Mouse (Mus musculus): Measurements from ENCODE around the gene 9330182L06Rik. TPM values are rescaled to one million over a fixed set of nuclear protein-coding genes. Genes with fewer than 3 reads are reported as not detected.

The 9330182L06Rik gene
- polyA plus RNA-seq, 1 experiment = 4.5 TPM

GRCm38 (mm10) chr5:9511027-9511426, 245.1 kb downstream of the 9330182L06Rik start:
- no peak for TF ChIP-seq POLR2A (IDR thresholded peaks at IDR 0.05; ENCODE audit: insufficient read depth, low read length)
- no peak for TF ChIP-seq EP300 (IDR thresholded peaks at IDR 0.05; ENCODE audit: insufficient read depth, low read depth, low read length)
- TF ChIP-seq CTCF (IDR thresholded peaks at IDR 0.05; ENCODE audit: low read depth, low read length) = no peak
- no peak overlapping the region for H3K4me3 ChIP-seq (ENCODE audit: low read depth, low read length)
- H3K9me3 ChIP-seq (replicated peaks; ENCODE audit: control insufficient read depth, insufficient read depth, low read length, poor library complexity, severe bottlenecking) = no peaks in the 10 kb centered on the region
- H3K27me3 ChIP-seq (ENCODE audit: control insufficient read depth, insufficient read depth, low read length, poor library complexity, severe bottlenecking) = no peaks in the 10 kb centered on the region
- H3K36me3 ChIP-seq (ENCODE audit: control insufficient read depth, insufficient read depth, low read length, poor library complexity, severe bottlenecking) = no peaks in the 10 kb centered on the region
- H3K9ac ChIP-seq (ENCODE audit: low read depth, poor library complexity, severe bottlenecking) = no peak overlapping the region
- H3K27ac ChIP-seq (ENCODE audit: insufficient read depth, low read length) = no peak overlapping the region
- H3K4me1 ChIP-seq (ENCODE audit: control insufficient read depth, insufficient read depth, low read length) = no peaks in the 10 kb centered on the region

GRCm38 (mm10) chr5:9525507-9525906, 259.6 kb downstream of the 9330182L06Rik start:
- no peaks in the 10 kb centered on the region for H3K36me3 ChIP-seq (ENCODE audit: control insufficient read depth, insufficient read depth, low read length, poor library complexity, severe bottlenecking)
- H3K9me3 ChIP-seq (replicated peaks; ENCODE audit: control insufficient read depth, insufficient read depth, low read length, poor library complexity, severe bottlenecking) = no peaks in the 10 kb centered on the region
- no peak for TF ChIP-seq CTCF (IDR thresholded peaks at IDR 0.05; ENCODE audit: low read depth, low read length)
- TF ChIP-seq POLR2A (IDR thresholded peaks at IDR 0.05; ENCODE audit: insufficient read depth, low read length) = no peak
- TF ChIP-seq EP300 (IDR thresholded peaks at IDR 0.05; ENCODE audit: insufficient read depth, low read depth, low read length) = no peak
- no peak overlapping the region for H3K27ac ChIP-seq (ENCODE audit: insufficient read depth, low read length)
- no peak overlapping the region for H3K4me3 ChIP-seq (ENCODE audit: low read depth, low read length)
- H3K27me3 ChIP-seq (ENCODE audit: control insufficient read depth, insufficient read depth, low read length, poor library complexity, severe bottlenecking) = no peaks in the 10 kb centered on the region
- H3K9ac ChIP-seq (ENCODE audit: low read depth, poor library complexity, severe bottlenecking) = no peak overlapping the region
- no peaks in the 10 kb centered on the region for H3K4me1 ChIP-seq (ENCODE audit: control insufficient read depth, insufficient read depth, low read length)

Other genes starting within 250 kb of the 9330182L06Rik start
- 21.1 and 23.0 TPM in 2 replicates for gene Tmem243, start 165.4 kb upstream of the 9330182L06Rik start, polyA plus RNA-seq (2011; ENCODE audit: insufficient read depth, insufficient read length, low read depth, missing spikeins)
- 88.9 and 94.3 TPM in 2 replicates for gene Dmtf1, start 104.3 kb upstream of the 9330182L06Rik start, polyA plus RNA-seq (2011; ENCODE audit: insufficient read depth, insufficient read length, low read depth, missing spikeins)